ENCODE assay signal across 13 mouse cellular contexts in genomic region chr19:16142990-16143389, GRCm38 (mm10).
"Had no signal": no experiment of that assay in that cellular context is flagged by ENCODE, and none has a peak within 500 bp of the region (broad histone marks: within the 10 kb centered on the region; RNA-seq: fewer than 3 reads in every experiment).

No protein-coding gene starts in this region.

- DNase-seq: kidney, adult 11 months; kidney, adult 9 months; kidney, postnatal 36 days; lung, postnatal 36 days; retina, postnatal 1 day; right cerebral cortex, postnatal 4 days; thymus, postnatal 36 days had no signal

- ATAC-seq: midbrain, embryonic 16.5 days had no signal

- H3K9me3 ChIP-seq: limb, embryonic 15.5 days; lung, embryonic 15.5 days; midbrain, embryonic 12.5 days; neural tube, embryonic 13.5 days had no signal

- H3K27me3 ChIP-seq: limb, embryonic 15.5 days; lung, embryonic 15.5 days; midbrain, embryonic 12.5 days; neural tube, embryonic 13.5 days had no signal

- H3K4me3 ChIP-seq: limb, embryonic 15.5 days; lung, embryonic 15.5 days; midbrain, embryonic 12.5 days; neural tube, embryonic 13.5 days had no signal

- H3K27ac ChIP-seq: kidney, postnatal 0 days; limb, embryonic 15.5 days; lung, embryonic 15.5 days; midbrain, embryonic 12.5 days; neural tube, embryonic 13.5 days had no signal

- H3K4me2 ChIP-seq: limb, embryonic 15.5 days; lung, embryonic 15.5 days; midbrain, embryonic 12.5 days; neural tube, embryonic 13.5 days had no signal

- H3K9ac ChIP-seq: limb, embryonic 15.5 days; lung, embryonic 15.5 days; midbrain, embryonic 12.5 days; neural tube, embryonic 13.5 days had no signal
